Mouse (Mus musculus) G1E (cell line): ENCODE measurements around the gene Foxl1. TPM values are rescaled to one million over a fixed set of nuclear protein-coding genes. Genes with fewer than 3 reads are reported as not detected.

Experiments
- ATAC-seq: 2 replicates; pipeline ENCODE4 v1.8.0; 2016; ENCODE audit warnings: mild to moderate bottlenecking; ENCODE audit not compliant: insufficient number of reproducible peaks, poor library complexity, low FRiP score, severe bottlenecking; ENCODE audit errors: extremely low read depth
- DNase-seq: peaks from one replicate; pipeline ENCODE4 v3.0.0; 2012; ENCODE audit warnings: low spot score
- H3K27me3 ChIP-seq: 2 replicates; pipeline ENCODE4 v1.6.1; 2012; ENCODE audit warnings: mild to moderate bottlenecking, low read length, inconsistent platforms; ENCODE audit not compliant: insufficient read depth
- H3K36me3 ChIP-seq: replicated peaks from 2 replicates; pipeline ENCODE3; 2012; ENCODE audit warnings: mild to moderate bottlenecking, inconsistent platforms
- H3K4me1 ChIP-seq: 2 replicates; pipeline ENCODE4 v1.6.1; 2012; ENCODE audit warnings: low read depth, low read length, inconsistent platforms, mixed read lengths; ENCODE audit not compliant: insufficient read depth
- H3K4me3 ChIP-seq: 2 replicates; pipeline ENCODE4 v1.5.1; 2012; ENCODE audit warnings: low read depth, mild to moderate bottlenecking, inconsistent platforms, low read length, moderate library complexity, mixed read lengths
- H3K9me3 ChIP-seq: replicated peaks from 2 replicates; pipeline ENCODE4 v1.6.1; 2012; ENCODE audit warnings: inconsistent platforms
- CTCF ChIP-seq: IDR thresholded peaks from 2 replicates; pipeline ENCODE4 v1.5.1; 2012; ENCODE audit warnings: low read depth, low read length, inconsistent platforms, mixed read lengths
- GATA1 ChIP-seq: IDR thresholded peaks from 2 replicates; pipeline ENCODE4 v1.6.1; 2012; ENCODE audit warnings: borderline replicate concordance, low read length, inconsistent platforms, mixed read lengths
- GATA2 ChIP-seq: IDR thresholded peaks from 2 replicates; pipeline ENCODE4 v1.6.1; 2012; ENCODE audit warnings: low read depth, low read length, inconsistent platforms, borderline replicate concordance
- POLR2AphosphoS5 ChIP-seq: IDR thresholded peaks from 2 replicates; pipeline ENCODE4 v1.6.1; 2012; ENCODE audit warnings: low read depth, low read length, inconsistent platforms; ENCODE audit not compliant: insufficient replicate concordance
- TAL1 ChIP-seq: conservative IDR thresholded peaks from 2 replicates; pipeline ENCODE4 v1.6.1; 2012; ENCODE audit warnings: low read depth, low read length, inconsistent platforms, mixed read lengths
- polyA plus RNA-seq: library from polyadenylated mRNA; stranded (reverse); fragments of >175 nt; gene quantifications from 2 replicates; pipeline ENCODE4 v1.2.3, GENCODE M21; 2012
- total RNA-seq, 2 experiments: library from RNA; stranded (forward) in 1 of 2; stranded (reverse) in 1 of 2; fragments of 200-1000 nt in 1 of 2; fragments of >200 nt in 1 of 2; fragmentation: Nextera tagmentation in 1 of 2; gene quantifications; 2 replicates each; pipeline ENCODE4 v1.2.3; 2014 to 2017

The Foxl1 gene
- total and polyA plus RNA-seq, 3 experiments, result not detected

DNA sequence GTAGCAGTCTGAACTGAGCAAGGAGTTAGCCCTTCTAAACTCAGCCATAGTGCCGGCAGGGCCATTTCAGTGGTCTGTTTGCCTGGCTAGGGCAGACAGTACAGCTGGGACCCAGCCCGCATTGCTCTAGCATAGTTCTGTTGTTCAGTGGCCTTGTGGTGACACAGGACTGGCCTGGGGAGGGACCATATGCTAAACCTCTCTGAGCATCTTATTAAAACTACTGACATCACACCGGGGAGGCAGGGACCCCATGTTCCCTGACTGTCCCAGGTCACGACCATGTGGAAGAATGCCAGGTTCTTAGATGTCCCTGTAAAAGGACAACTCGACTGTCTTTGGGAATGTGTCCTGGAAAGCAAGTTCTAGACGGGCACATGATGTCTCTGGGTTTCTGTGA lies 35.6 kb upstream of the Foxl1 start:
- Histone ChIP-seq H3K27me3 (peaks cover 17% of the 10 kb centered on the region; the same call in 1 of the 2 replicates), H3K4me3 (no peak overlapping the region), H3K4me1 (0 out of 2 replicates have a peak, but pooled peaks cover 3% of the 10 kb centered on the region), H3K36me3 (peaks cover 15% of the 10 kb centered on the region), H3K9me3 (peaks cover 19% of the 10 kb centered on the region)
- no peak for TF ChIP-seq GATA1
- TF ChIP-seq TAL1, result no peak
- no peak for TF ChIP-seq CTCF
- TF ChIP-seq POLR2AphosphoS5, result no peak
- no peak for TF ChIP-seq GATA2
- ATAC-seq (no peak), DNase-seq (no peak)

DNA sequence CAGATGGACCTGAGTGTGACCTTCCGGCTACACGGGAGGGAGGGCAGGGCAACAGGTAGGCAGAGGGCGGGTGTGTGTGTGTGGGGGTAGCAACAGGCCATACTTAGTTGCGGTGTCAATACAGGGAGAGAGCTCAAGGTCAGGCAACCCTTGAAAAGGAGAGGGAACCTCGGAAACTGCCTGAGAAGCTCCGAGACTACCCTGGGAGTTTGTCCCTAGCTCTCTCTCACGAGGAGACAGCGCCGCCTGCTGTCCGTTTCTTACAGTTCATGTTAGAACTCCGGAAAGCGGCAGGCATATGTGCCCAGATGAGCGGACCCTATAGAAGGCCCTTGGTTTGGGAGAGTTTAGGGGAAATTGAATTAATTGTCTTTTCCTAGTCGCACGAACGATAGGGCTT lies 35.1 kb upstream of the Foxl1 start:
- Histone ChIP-seq H3K4me1 (0 out of 2 replicates have a peak, but pooled peaks cover 3% of the 10 kb centered on the region), H3K27me3 (peaks cover 17% of the 10 kb centered on the region; the same call in 1 of the 2 replicates), H3K36me3 (peaks cover 19% of the 10 kb centered on the region), H3K9me3 (peaks cover 17% of the 10 kb centered on the region), H3K4me3 (no peak overlapping the region)
- TF ChIP-seq POLR2AphosphoS5, result no peak
- no peak for TF ChIP-seq TAL1
- TF ChIP-seq CTCF, result peak; percentile 56
- no peak for TF ChIP-seq GATA1
- ATAC-seq (peak; percentile 47), DNase-seq (peak; percentile 63)

DNA sequence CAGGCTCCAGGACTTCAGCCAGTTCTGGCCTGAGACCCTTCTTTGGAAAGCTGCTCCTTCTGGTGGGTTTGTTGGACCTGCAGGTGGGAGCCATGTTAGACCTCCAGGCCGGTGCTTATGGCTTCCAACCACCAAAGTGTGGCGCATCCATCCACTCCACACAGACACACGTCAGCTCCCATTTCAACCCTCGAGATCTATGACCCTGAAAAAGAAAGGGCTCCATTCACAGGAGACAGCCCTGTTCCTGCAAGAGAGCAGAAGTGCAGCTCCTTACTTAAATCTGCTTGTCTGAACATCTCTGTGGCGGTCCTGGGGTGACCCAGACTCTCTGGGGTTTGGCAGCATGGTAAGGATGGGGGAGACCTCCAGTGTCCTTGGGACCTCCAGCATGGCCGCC lies 34.2 kb upstream of the Foxl1 start:
- no peak for ATAC-seq

DNA sequence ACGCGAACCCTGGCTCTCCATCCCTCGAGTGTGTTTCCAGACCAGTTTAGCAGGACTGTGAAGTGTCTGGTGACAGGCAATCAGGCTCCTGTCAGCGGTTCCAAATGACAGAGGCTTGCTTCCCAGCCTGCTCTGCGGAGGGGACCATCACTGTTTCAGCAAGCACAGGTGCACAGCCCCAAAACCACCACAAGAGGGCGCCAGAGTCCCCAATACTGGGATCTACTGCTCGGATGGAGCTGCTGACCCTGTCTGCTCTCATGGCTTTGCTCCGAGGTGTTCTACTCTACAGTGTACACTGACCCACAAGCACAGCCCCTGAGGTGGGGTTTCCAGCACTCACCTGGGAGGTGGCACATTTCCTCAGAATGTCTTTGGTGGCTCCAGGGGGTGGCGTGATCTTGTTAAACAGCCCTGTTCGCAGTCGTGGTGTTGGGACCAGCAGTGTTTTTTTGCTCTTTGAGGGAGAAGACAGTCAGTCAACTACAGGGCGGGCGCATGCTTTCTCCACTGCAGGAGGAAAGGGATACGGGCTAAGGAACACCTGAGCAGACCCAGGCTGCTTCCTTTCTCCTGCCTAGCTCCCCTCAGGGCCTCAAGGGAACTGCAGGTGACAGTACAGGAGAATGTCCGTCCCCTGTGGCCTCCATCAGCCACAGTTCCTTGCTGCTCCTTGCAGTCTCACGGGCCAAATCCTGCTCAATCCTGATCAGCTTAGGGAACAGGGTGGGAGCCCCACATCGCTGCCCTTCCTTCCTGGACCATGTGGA lies 23.5 kb upstream of the Foxl1 start:
- H3K27me3 ChIP-seq, result no peaks in the 10 kb centered on the region
- no peaks in the 10 kb centered on the region for H3K9me3 ChIP-seq
- H3K36me3 ChIP-seq, result peaks cover 79% of the 10 kb centered on the region
- H3K4me3 ChIP-seq, result no peak overlapping the region
- peak; percentile 42; the same call in 1 of the 2 replicates for ATAC-seq
- H3K4me1 ChIP-seq, result peaks cover 52% of the 10 kb centered on the region
- TF ChIP-seq TAL1, result no peak
- TF ChIP-seq CTCF, result peak; percentile 98
- DNase-seq, result peak; percentile 65

More for the DNA sequence above, 34.2 kb upstream of the Foxl1 start:
- Histone ChIP-seq H3K4me1 (0 out of 2 replicates have a peak, but pooled peaks cover 3% of the 10 kb centered on the region), H3K36me3 (peaks cover 28% of the 10 kb centered on the region), H3K9me3 (peaks cover 17% of the 10 kb centered on the region), H3K4me3 (no peak overlapping the region), H3K27me3 (peaks cover 17% of the 10 kb centered on the region; the same call in 1 of the 2 replicates)
- no peak for TF ChIP-seq GATA1
- no peak for TF ChIP-seq TAL1
- TF ChIP-seq CTCF, result no peak
- TF ChIP-seq POLR2AphosphoS5, result no peak
- TF ChIP-seq GATA2, result no peak
- no peak for DNase-seq

DNA sequence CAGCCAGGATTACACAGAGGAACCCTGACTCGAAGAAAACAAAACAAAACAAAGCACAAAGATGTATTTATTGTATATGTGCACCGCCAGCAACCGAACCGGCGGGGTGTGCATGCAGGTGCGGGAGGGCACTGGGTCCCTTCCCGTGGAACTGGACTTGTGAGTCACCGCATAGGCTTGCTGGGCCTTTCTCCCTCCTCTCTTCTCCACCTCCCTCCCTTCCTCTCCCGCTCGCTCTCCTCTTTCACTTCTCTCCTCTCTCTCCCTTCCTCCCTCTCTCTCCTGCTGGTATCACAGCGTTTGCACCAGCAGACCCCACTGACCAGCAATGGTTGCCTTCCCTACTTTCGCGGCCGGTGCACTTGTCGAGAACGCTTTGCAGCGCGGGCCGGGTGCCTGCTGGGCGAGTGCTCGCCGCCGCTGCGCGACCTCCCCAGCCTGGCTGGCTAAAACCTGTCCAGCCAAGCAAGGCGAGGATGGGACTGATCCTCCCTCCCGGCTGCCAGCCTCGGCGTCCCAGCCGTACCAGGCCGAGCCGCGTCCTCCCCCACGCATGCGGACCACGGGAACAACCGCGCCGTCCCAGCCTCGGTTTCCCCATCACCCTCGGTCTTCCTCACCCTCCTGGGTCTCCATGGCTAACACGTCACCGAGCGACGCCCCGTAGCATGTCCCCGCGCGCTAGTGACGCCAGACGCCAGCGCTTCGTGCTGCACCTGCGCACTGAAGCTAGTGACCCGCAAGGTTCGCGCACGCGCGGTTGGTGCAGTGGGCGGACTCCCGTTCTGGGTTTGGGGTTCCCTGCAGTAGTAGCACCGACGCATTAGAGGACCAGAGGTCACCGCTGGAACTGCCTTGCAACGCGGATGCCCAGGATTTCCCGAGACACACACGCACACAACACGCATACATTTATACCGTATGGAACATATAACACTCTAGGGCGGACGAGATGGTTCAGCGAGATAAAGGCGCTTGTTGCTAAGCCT lies 19.8 kb upstream of the Foxl1 start, which contains the start of gene Mthfsd:
Gene Mthfsd (minus strand): TSS at position 725 of the 989 bp plus-strand sequence.
- Histone ChIP-seq H3K4me1 (peaks cover 51% of the 10 kb centered on the region), H3K27me3 (no peaks in the 10 kb centered on the region), H3K9me3 (no peaks in the 10 kb centered on the region), H3K4me3 (peak within 1 kb of the TSS; percentile 100), H3K36me3 (peaks cover 41% of the 10 kb centered on the region)
- peak; percentile 95 for DNase-seq
- ATAC-seq, result peak; percentile 84
- no peak for TF ChIP-seq CTCF
- no peak for TF ChIP-seq GATA1
- no peak for TF ChIP-seq POLR2AphosphoS5
- no peak for TF ChIP-seq TAL1
- no peak for TF ChIP-seq GATA2

DNA sequence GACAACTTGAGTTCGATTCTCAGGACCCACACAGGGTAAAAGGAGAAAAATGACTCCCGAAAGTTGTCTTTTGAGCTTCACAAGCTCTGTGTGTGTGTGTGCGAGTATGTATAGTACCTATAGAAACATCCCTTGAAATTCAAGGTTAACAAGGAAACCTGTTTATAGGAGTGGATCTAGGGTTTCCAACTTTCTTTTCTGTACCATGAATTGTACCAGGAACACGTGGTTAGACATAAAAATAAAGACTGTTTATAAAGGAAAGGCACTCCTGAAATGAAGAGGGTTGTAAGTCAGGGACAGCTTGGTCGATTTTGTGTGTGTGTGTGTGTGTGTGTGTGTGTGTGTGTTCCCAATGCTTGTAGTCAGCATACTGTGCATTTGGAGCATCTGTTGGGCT lies 19.1 kb upstream of the Foxl1 start:
- Histone ChIP-seq H3K27me3 (no peaks in the 10 kb centered on the region), H3K9me3 (no peaks in the 10 kb centered on the region), H3K4me3 (peak overlapping the region; percentile 100), H3K36me3 (peaks cover 34% of the 10 kb centered on the region), H3K4me1 (peaks cover 47% of the 10 kb centered on the region)
- DNase-seq (no peak), ATAC-seq (no peak)
- TF ChIP-seq TAL1 (no peak), POLR2AphosphoS5 (no peak), GATA1 (no peak), CTCF (no peak), GATA2 (no peak)
